ENCODE assay signal across 31 mouse cellular contexts in the genomic region with DNA sequence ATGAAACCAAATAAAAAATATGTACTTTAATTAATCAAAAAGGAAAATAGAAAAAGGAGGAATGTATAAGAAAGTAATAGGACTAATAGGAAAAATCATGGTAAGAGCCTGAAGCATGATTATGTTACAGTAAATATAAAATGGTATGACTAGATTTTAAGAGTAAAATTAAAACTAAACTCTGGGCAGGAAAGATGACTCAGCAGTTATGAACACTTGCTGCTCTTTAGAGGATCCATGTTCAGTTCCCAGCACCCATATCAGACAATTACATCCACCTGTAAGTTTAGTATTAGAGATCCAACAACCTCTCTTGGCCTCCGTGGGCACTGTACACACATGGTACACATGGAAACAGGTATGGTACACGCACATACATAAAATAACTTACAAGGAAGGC. TPM values are rescaled to one million over a fixed set of nuclear protein-coding genes. Genes with fewer than 3 reads are reported as not detected.
"Had no signal": no experiment of that assay in that cellular context is flagged by ENCODE, and none has a peak within 500 bp of the region (broad histone marks: within the 10 kb centered on the region; RNA-seq: fewer than 3 reads in every experiment).

No protein-coding gene starts in this region.

- H3K27me3 ChIP-seq: limb, embryonic 12.5 days; limb, embryonic 13.5 days; limb, embryonic 15.5 days; liver, embryonic 12.5 days; liver, embryonic 13.5 days; liver, embryonic 15.5 days; lung, embryonic 15.5 days; megakaryocyte, embryonic 14.5 days; midbrain, embryonic 12.5 days; midbrain, embryonic 13.5 days; midbrain, embryonic 15.5 days; neural tube, embryonic 12.5 days had no signal

- H3K9me3 ChIP-seq: limb, embryonic 10.5 days; limb, embryonic 12.5 days; limb, embryonic 13.5 days; limb, embryonic 15.5 days; liver, embryonic 12.5 days; liver, embryonic 13.5 days; liver, embryonic 15.5 days; lung, embryonic 15.5 days; megakaryocyte, embryonic 14.5 days; midbrain, embryonic 10.5 days; midbrain, embryonic 12.5 days; midbrain, embryonic 13.5 days; midbrain, embryonic 15.5 days; neural tube, embryonic 12.5 days had no signal

- H3K9ac ChIP-seq: limb, embryonic 12.5 days; limb, embryonic 13.5 days; limb, embryonic 15.5 days; liver, embryonic 12.5 days; liver, embryonic 13.5 days; liver, embryonic 14.5 days; liver, embryonic 15.5 days; lung, embryonic 14.5 days; lung, embryonic 15.5 days; midbrain, embryonic 12.5 days; midbrain, embryonic 13.5 days; midbrain, embryonic 15.5 days; neural tube, embryonic 12.5 days had no signal

- DNase-seq: left cerebral cortex, postnatal 4 days; liver; liver, embryonic 13.5 days; lung, adult 18-20 months; lung, adult 2 months; lung, embryonic 14.5 days; lung, postnatal 10 days; lung, postnatal 14 days; lung, postnatal 36 days; lung, postnatal 4 days; midbrain, embryonic 14.5 days had no signal

- ATAC-seq: liver, embryonic 12.5 days; lung, postnatal 0 days; midbrain, embryonic 13.5 days; midbrain, embryonic 15.5 days; midbrain, embryonic 16.5 days had no signal

- H3K4me3 ChIP-seq: limb, embryonic 10.5 days; limb, embryonic 12.5 days; limb, embryonic 13.5 days; limb, embryonic 15.5 days; liver, embryonic 12.5 days; liver, embryonic 13.5 days; liver, embryonic 15.5 days; lung, embryonic 15.5 days; megakaryocyte, embryonic 14.5 days; midbrain, embryonic 10.5 days; midbrain, embryonic 12.5 days; midbrain, embryonic 13.5 days; midbrain, embryonic 15.5 days; myocyte; neural tube, embryonic 12.5 days had no signal

- H3K4me2 ChIP-seq: limb, embryonic 12.5 days; limb, embryonic 13.5 days; limb, embryonic 15.5 days; liver, embryonic 11.5 days; liver, embryonic 12.5 days; liver, embryonic 13.5 days; liver, embryonic 15.5 days; lung, embryonic 14.5 days; lung, embryonic 15.5 days; midbrain, embryonic 11.5 days; midbrain, embryonic 12.5 days; midbrain, embryonic 13.5 days; midbrain, embryonic 15.5 days; neural tube, embryonic 12.5 days had no signal

- H3K27ac ChIP-seq: limb, embryonic 10.5 days; limb, embryonic 12.5 days; limb, embryonic 13.5 days; limb, embryonic 15.5 days; liver, embryonic 12.5 days; liver, embryonic 13.5 days; liver, embryonic 14.5 days; liver, embryonic 15.5 days; lung, embryonic 15.5 days; macrophage; midbrain, embryonic 10.5 days; midbrain, embryonic 12.5 days; midbrain, embryonic 13.5 days; midbrain, embryonic 15.5 days; neural tube, embryonic 12.5 days had no signal

RNA-seq across cellular contexts. Expression of a gene that starts 5.4 kb away (rescaled TPM):
- polyA plus RNA-seq: macrophage had no signal
